Mouse (Mus musculus) brain, adult 2 months (tissue): ENCODE data around the gene Themis3.

ENCODE experiments used
- DNase-seq: peaks from one replicate; pipeline ENCODE4 v3.0.0; 2011; ENCODE audit warnings: low read depth, low spot score

Themis3 gene

GRCm38 (mm10) chr17:66594435-66594834, at the start of gene Themis3:
Gene Themis3, minus strand, starts transcription at chr17:66594621.
- no peak for DNase-seq

- no peak for DNase-seq
Measured at GRCm38 (mm10) chr17:66637951-66638722, 43.7 kb upstream of the Themis3 start.

DNA sequence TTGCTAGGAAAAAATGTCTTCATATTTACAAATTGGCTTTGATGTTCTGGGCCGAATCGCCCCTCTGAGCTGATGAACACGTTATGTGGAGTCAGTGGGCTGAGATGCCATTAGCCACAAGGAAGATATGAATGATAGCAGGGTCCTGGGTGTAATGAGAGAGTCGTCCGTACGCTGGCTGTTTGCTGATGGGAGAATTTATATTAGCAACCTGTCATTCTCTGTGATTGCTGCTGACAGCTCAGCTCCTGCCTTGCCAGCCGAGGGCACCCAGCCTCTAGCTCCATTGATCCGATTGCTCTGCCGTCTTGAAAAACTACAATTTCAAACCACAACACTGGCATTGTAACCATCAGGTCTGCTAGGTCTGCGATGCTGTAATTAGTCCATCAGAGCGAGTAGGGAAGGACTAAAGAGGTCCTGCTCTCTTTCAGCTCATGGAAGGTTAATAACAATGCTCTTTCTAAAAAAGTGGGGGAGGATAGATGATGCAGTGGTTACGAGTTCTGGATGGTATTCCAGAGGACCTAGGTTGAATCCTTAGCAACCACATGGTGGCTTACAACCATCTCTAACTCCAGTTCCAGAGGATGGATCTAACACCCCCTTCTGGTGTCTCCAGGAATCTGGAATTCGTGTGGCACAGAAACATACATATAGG, 25.7 kb upstream of the Themis3 start:
- no peak for DNase-seq

DNA sequence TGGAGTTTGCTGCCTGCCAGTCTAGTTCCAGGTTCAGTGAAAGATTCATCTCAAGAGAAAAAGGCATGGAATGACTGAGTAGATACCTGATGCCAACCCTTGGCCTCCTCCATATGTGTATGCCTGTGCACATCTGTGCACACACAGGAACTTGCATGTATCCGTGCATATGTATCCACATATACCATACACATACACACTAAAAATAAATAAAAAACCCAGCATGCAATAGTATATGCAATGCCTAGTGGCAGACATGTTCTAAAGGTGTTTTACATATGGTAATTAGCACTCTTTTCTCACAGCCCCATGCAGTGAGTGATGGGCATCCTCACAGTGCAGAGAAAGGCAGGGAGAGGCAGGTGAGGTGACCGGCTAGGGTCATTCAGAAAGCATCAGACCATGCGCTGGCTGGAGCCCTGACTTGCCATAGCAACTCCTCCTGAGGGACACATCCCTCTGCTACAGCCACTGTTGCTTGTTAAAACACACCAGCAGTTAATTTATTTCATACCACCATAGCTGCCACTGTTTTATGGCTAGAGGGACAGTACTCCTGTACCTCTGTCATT, 24.9 kb upstream of the Themis3 start:
- DNase-seq = no peak

GRCm38 (mm10) chr17:66610032-66610431, 15.6 kb upstream of the Themis3 start:
- no peak for DNase-seq

- no peak for DNase-seq
Measured at GRCm38 (mm10) chr17:66604931-66605330, 10.5 kb upstream of the Themis3 start.

GRCm38 (mm10) chr17:66601171-66601570, 6.8 kb upstream of the Themis3 start:
- DNase-seq = no peak

DNA sequence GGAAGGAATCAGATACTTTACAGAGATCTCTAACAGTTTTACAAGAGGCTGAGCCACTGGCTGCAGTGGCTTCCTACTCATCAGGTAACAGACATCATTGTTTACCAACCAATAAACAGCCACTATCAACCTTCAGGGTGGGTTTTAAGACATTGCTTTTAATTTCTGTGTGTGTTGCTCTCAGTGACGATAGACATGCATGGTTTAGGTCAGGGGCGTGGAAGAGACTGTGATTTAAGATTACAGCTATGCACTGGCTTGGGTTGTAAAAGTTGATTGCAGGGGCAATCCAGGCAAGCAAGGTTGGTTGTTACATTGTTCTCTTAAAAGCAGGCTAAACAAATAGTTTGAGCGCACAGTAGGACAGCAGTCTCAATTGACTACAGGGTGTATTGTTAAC, 1.4 kb upstream of the Themis3 start:
- no peak for DNase-seq

GRCm38 (mm10) chr17:66595256-66595655, 835 bp upstream of the Themis3 start:
- DNase-seq = no peak

- DNase-seq = peak; percentile 6
Measured at GRCm38 (mm10) chr17:66590353-66591075, 3.9 kb downstream of the Themis3 start.

DNA sequence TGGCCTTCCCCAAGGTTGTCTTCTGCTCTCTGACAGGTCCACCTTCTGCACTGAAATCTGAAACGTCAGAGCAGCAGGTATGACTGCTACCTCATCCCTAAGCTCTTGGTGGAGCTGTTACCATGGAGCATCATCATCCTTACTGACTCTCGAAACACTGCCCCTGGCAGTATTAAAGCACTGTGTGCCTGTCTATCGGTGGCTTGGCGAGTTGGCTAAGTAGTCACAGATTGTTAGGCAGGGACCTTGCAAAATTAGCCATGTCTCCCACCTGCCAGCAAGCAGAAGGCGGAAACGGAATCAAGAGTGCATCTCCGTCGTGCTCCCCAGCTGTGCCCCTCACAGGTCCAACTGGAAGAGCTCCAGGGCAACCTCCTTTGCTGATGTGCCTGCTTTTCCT, 4.6 kb downstream of the Themis3 start:
- DNase-seq = peak; percentile 20

DNA sequence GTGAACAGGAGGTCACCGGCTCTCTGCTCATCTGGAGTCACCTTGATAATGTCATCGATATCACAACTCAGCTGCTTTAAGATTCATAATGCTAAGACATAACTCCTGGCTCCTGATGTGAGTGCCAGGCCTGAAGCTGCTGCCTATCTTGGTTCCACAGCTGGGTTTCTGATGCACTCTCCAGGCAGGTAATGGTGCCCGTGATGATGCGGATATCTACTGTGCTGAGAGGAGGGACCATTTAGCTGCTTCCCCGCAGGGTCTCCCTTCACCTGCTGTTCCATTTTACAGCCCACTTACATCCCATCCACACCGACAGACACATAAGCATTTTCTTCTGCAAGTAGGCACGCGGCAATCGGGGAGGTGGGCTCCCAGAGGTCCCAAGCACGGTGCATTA, 7.7 kb downstream of the Themis3 start:
- DNase-seq = no peak

- DNase-seq = no peak
Measured at GRCm38 (mm10) chr17:66586078-66586477, 8.3 kb downstream of the Themis3 start.

- DNase-seq = no peak
Measured at GRCm38 (mm10) chr17:66580990-66581389, 13.4 kb downstream of the Themis3 start.

- DNase-seq = peak; percentile 83
Measured at GRCm38 (mm10) chr17:66578007-66578406, 16.4 kb downstream of the Themis3 start.

GRCm38 (mm10) chr17:66577507-66577906, 16.9 kb downstream of the Themis3 start:
- DNase-seq = no peak

DNA sequence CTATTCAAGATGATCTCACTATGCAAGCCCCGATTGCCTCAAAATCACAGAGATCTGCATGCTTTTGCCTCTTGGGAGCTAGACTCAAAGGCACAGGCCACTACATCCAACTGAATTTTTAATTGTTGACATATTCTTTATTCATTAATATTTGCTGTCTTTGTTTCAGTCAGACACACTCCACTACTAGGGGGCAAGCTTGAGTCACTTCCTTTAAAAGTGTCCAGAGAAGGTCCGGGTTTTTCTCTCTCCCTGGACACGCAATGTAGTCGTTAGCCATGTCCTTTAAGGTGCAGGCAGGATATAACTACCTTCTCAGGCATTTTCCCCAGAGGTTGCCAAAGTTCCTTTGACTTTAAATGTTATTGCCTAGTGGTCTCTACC, 21.8 kb downstream of the Themis3 start:
- no peak for DNase-seq

- DNase-seq = no peak
Measured at GRCm38 (mm10) chr17:66571860-66572676, 22.4 kb downstream of the Themis3 start.

DNA sequence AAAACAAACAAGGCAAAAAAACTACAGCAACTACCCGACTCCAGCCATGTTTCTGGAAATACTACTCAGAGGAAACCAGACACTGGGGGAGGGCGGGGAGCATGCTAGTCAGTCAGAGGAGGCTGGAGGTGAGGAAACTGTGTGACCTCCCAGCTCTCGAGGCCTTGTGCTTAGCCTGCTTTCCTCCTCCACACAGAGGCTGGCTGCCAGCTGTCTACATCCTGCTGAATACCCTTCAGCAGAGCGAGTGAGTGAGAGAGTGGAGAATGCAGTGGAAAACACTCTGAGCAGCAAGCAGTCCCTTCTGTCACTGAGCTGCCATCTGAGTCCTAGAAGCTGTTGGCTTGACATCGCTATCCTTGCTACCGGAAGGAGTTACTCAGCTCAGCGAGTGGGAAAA, 30.2 kb downstream of the Themis3 start:
- DNase-seq = peak; percentile 66

- DNase-seq = peak; percentile 37
Measured at GRCm38 (mm10) chr17:66563551-66563950, 30.9 kb downstream of the Themis3 start.

- no peak for DNase-seq
Measured at GRCm38 (mm10) chr17:66561380-66561779, 33.0 kb downstream of the Themis3 start.
